Mouse (Mus musculus) central nervous system, embryonic 11.5 days (tissue): Measurements from ENCODE around the gene Otud7b. TPM values are rescaled to one million over a fixed set of nuclear protein-coding genes. Genes with fewer than 3 reads are reported as not detected.

Source experiments
- polyA plus RNA-seq: library from polyadenylated mRNA; depleted of rRNA; stranded (reverse); fragments of >200 nt; gene quantifications from 2 replicates; pipeline ENCODE4 v1.2.3, GENCODE M21; 2012; rRNA removed

Gene Otud7b
- polyA plus RNA-seq, result 14.9 and 18.9 TPM in 2 replicates

GRCm38 (mm10) chr3:96104261-96105065, at the start of gene Otud7b:
Gene Otud7b, plus strand, starts transcription at chr3:96104527.

GRCm38 (mm10) chr3:96058231-96058896, 46.0 kb upstream of the Otud7b start, which contains the start of gene Vps45:
Gene Vps45, minus strand, starts transcription at chr3:96058466.

GRCm38 (mm10) chr3:96161869-96162840, 57.8 kb downstream of the Otud7b start, which contains the start of gene Mtmr11:
Gene Mtmr11, plus strand, starts transcription at chr3:96162004.

GRCm38 (mm10) chr3:96172197-96173178, 68.2 kb downstream of the Otud7b start, which contains the start of gene Sf3b4:
Gene Sf3b4, plus strand, starts transcription at chr3:96172332.

DNA sequence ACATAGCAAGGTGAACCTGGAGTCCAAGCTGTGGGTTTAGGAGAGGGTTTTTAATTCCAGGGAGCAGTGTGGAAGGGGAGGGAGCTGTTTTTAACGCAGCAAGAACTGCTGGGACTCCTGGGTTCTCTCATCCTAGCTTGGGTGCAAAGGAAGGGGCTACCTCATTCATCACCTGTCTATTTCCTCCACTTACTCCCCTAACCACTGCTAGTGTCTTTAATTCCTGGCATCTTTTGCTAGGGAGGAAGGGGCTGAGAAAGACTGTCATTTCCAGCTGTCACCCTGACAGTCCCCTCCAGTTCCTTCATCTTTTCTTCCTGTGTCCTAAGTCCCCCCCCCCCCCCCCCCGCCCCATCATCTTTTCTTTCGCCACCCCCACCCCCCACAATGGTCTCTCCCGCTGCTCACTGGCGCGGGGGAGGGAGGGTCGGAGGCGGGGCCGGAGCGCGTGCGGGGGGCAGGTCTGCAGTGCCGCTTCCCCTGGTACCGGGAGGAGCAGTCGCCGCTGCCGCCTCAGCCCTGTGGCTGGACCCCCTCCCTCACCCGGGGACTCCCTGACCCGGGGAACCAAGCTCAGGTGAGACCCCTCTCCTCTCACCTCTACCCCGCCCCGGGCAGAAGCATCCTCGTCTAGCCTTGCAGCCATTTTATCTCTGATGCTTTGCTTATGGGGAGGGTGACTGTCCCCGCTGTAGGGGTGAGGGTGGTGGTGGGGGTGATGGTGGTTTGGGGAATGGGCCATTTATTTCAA, 76.6 kb downstream of the Otud7b start, which contains the start of gene Sv2a:
TSS of gene Sv2a (plus strand) at position 425 of the 751 bp plus-strand sequence.

Other genes starting within 250 kb of the Otud7b start
- gene Prpf3, start 248.6 kb upstream of the Otud7b start, polyA plus RNA-seq, result 60.1 and 81.7 TPM in 2 replicates
- 207 and 387 TPM in 2 replicates for gene Mrps21, start 233.0 kb upstream of the Otud7b start, polyA plus RNA-seq
- gene Ciart, start 222.3 kb upstream of the Otud7b start, polyA plus RNA-seq, result 3.5 and 4.8 TPM in 2 replicates
- gene BC028528, start 212.5 kb upstream of the Otud7b start, polyA plus RNA-seq, result 5.3 and 10.5 TPM in 2 replicates
- 59.1 and 83.9 TPM in 2 replicates for gene Aph1a, start 210.6 kb upstream of the Otud7b start, polyA plus RNA-seq
- 24.4 and 30.8 TPM in 2 replicates for gene Car14, start 199.8 kb upstream of the Otud7b start, polyA plus RNA-seq
- 364 and 2,355 TPM in 2 replicates for gene Anp32e, start 175.3 kb upstream of the Otud7b start, polyA plus RNA-seq
- gene Plekho1, start 108.5 kb upstream of the Otud7b start, polyA plus RNA-seq, result 187 and 193 TPM in 2 replicates
- 18.4 and 30.4 TPM in 2 replicates for gene Vps45, start 46.1 kb upstream of the Otud7b start, polyA plus RNA-seq
- 7.7 and 18.9 TPM in 2 replicates for gene Mtmr11, start 57.5 kb downstream of the Otud7b start, polyA plus RNA-seq
- gene Sf3b4, start 67.8 kb downstream of the Otud7b start, polyA plus RNA-seq, result 70.9 and 110 TPM in 2 replicates
- gene Sv2a, start 76.6 kb downstream of the Otud7b start, polyA plus RNA-seq, result 19.2 and 20.4 TPM in 2 replicates
- gene Bola1, start 115.2 kb downstream of the Otud7b start, polyA plus RNA-seq, result 54.1 and 66.8 TPM in 2 replicates
- gene Hist2h2ab, start 115.3 kb downstream of the Otud7b start, polyA plus RNA-seq, result 2.2 and 20.1 TPM in 2 replicates
- 12.5 and 13.4 TPM in 2 replicates for gene Hist2h2ac, start 116.4 kb downstream of the Otud7b start, polyA plus RNA-seq
- gene Hist2h2be, start 116.6 kb downstream of the Otud7b start, polyA plus RNA-seq, result 11.2 and 12.1 TPM in 2 replicates
- gene Hist2h3c2, start 134.6 kb downstream of the Otud7b start, polyA plus RNA-seq, result 46.9 and 104 TPM in 2 replicates
- 4.9 and 34.3 TPM in 2 replicates for gene Hist2h2aa2, start 135.7 kb downstream of the Otud7b start, polyA plus RNA-seq
- gene Hist2h2aa1, start 141.0 kb downstream of the Otud7b start, polyA plus RNA-seq, result 15.4 and 49.6 TPM in 2 replicates
- not detected in 2 replicates for gene Hist2h3c1, start 142.2 kb downstream of the Otud7b start, polyA plus RNA-seq
- gene Hist2h4, start 158.8 kb downstream of the Otud7b start, polyA plus RNA-seq, result 9.1 and 16.1 TPM in 2 replicates
- 87.7 and 152 TPM in 2 replicates for gene Hist2h3b, start 164.1 kb downstream of the Otud7b start, polyA plus RNA-seq
- 15.3 and 21.5 TPM in 2 replicates for gene Hist2h2bb, start 165.2 kb downstream of the Otud7b start, polyA plus RNA-seq
- gene Fcgr1, start 189.4 kb downstream of the Otud7b start, polyA plus RNA-seq, result 1.9 and 2.0 TPM in 2 replicates